Mouse (Mus musculus) thymus, adult 2 months (tissue): ENCODE data around the gene 3425401B19Rik.

ENCODE experiments used
- CTCF ChIP-seq: fragments of 200-500 bp; IDR thresholded peaks from 2 replicates; pipeline ENCODE4 v1.5.1; 2012; ENCODE audit warnings: mild to moderate bottlenecking, control low read depth, low read length, moderate library complexity, borderline replicate concordance; ENCODE audit not compliant: control insufficient read depth, poor library complexity, insufficient read depth; ENCODE audit errors: extremely low read depth
- POLR2A ChIP-seq: fragments of 200-500 bp; IDR thresholded peaks from 2 replicates; pipeline ENCODE4 v1.6.1; 2012; ENCODE audit warnings: mild to moderate bottlenecking, low read length, control low read depth, moderate library complexity; ENCODE audit not compliant: control insufficient read depth, poor library complexity, insufficient read depth; ENCODE audit errors: extremely low read depth

DNA sequence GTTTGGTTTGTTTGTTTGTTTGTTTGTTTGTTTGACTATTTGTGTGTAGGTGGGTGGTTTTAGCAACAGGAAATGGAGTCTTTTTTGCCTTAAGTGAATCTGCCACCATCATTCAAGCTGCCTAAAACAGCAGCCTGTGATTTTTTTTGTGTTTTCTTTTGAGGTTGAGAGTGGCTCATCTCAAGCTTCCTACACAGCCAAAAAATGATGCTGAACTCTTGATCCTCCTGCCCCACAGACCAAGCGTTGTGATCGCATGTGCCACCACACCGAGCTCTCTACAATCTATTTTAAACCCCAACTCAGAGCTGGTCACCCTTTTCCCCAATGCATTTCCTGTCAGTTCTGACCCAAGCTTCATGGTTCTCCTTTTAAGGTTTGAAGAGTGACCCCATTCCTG, 13.5 kb upstream of the 3425401B19Rik start:
- no peak for TF ChIP-seq CTCF
- TF ChIP-seq POLR2A, result no peak
